Mouse (Mus musculus) kidney, adult 2 months (tissue): ENCODE results near the gene Cdc45. TPM values are rescaled to one million over a fixed set of nuclear protein-coding genes. Genes with fewer than 3 reads are reported as not detected.

Experiments used
- DNase-seq: peaks from one replicate; pipeline ENCODE4 v3.0.0; 2021
- H3K27ac ChIP-seq: fragments of 200-500 bp; 2 replicates; pipeline ENCODE4 v1.5.1; 2012; ENCODE audit warnings: low read depth, low read length, control low read depth, inconsistent platforms; ENCODE audit not compliant: insufficient read depth
- H3K27me3 ChIP-seq: fragments of 200-500 bp; replicated peaks from 2 replicates; pipeline ENCODE4 v1.6.1; 2012; ENCODE audit warnings: mild to moderate bottlenecking, moderate library complexity, low read length, inconsistent platforms; ENCODE audit not compliant: control insufficient read depth, insufficient read depth
- H3K36me3 ChIP-seq: fragments of 200-500 bp; 2 replicates; pipeline ENCODE4 v1.6.1; 2012; ENCODE audit warnings: mild to moderate bottlenecking, moderate library complexity, low read length, inconsistent platforms; ENCODE audit not compliant: control insufficient read depth, insufficient read depth
- H3K4me1 ChIP-seq: fragments of 200-500 bp; 2 replicates; pipeline ENCODE4 v1.6.1; 2011; ENCODE audit warnings: low read length; ENCODE audit not compliant: control insufficient read depth, insufficient read depth
- H3K4me3 ChIP-seq: fragments of 200-500 bp; 2 replicates; pipeline ENCODE4 v1.5.1; 2011; ENCODE audit warnings: mild to moderate bottlenecking, low read depth, low read length, control low read depth; ENCODE audit not compliant: insufficient read depth
- CTCF ChIP-seq: fragments of 200-500 bp; conservative IDR thresholded peaks from 2 replicates; pipeline ENCODE4 v1.5.1; 2011; ENCODE audit warnings: low read depth, mild to moderate bottlenecking, control low read depth, low read length, moderate library complexity, mixed read lengths; ENCODE audit not compliant: insufficient read depth, insufficient read length
- POLR2A ChIP-seq: fragments of 200-500 bp; IDR thresholded peaks from one replicate; pipeline ENCODE4 v1.6.1; 2011; ENCODE audit warnings: low read depth, low read length, control low read depth
- WGBS: fragments of 180-500 bp; shearing (Covaris S2); methylation state at CpG from one replicate; pipeline ENCODE4 v1.1.7; 2018; 5-methylcytosine and 5-hydroxymethylcytosine counted together
- polyA plus RNA-seq: library from polyadenylated mRNA; depleted of rRNA; stranded (reverse); fragments of >200 nt; gene quantifications from 2 replicates; pipeline ENCODE4 v1.2.3, GENCODE M21; 2012

The Cdc45 gene
- polyA plus RNA-seq, 1 experiment = 3.6 TPM

- WGBS = 83% methylated on average over 10 of the region's 10 CpGs
- H3K4me3 ChIP-seq = no peak overlapping the region
- no peak overlapping the region for H3K27ac ChIP-seq
- no peaks in the 10 kb centered on the region for H3K27me3 ChIP-seq
- TF ChIP-seq CTCF (no peak), POLR2A (no peak)
- no peaks in the 10 kb centered on the region for H3K36me3 ChIP-seq
- DNase-seq = no peak
- H3K4me1 ChIP-seq = no peaks in the 10 kb centered on the region
Observed at GRCm38 (mm10) chr16:18788627-18789406, 23.0 kb downstream of the Cdc45 start.

DNA sequence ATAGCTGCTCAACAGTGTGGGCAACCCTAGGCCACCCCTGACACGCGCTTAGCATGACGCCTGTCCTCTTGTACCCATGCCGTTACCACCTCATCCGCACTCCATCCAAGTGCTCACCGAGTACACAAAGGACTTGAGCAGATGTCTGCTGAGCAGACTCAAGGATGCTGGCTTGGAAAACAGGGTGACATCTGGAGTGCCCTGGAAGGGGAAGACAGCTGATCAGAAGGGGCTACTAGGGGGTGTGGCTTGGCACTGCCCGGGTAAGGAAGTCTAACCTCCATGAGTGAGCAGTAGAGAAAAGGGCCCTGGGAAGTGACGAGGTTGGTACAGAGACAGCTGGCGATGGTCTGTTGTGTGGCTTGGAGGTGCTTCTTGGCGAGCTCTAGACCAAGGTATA, 25.1 kb downstream of the Cdc45 start:
- no peaks in the 10 kb centered on the region for H3K27me3 ChIP-seq
- WGBS = 96% methylated on average over 10 of the region's 10 CpGs
- no peaks in the 10 kb centered on the region for H3K36me3 ChIP-seq
- no peak for DNase-seq
- no peaks in the 10 kb centered on the region for H3K4me1 ChIP-seq
- TF ChIP-seq POLR2A = no peak
- no peak for TF ChIP-seq CTCF
- no peak overlapping the region for H3K27ac ChIP-seq
- no peak overlapping the region for H3K4me3 ChIP-seq

DNA sequence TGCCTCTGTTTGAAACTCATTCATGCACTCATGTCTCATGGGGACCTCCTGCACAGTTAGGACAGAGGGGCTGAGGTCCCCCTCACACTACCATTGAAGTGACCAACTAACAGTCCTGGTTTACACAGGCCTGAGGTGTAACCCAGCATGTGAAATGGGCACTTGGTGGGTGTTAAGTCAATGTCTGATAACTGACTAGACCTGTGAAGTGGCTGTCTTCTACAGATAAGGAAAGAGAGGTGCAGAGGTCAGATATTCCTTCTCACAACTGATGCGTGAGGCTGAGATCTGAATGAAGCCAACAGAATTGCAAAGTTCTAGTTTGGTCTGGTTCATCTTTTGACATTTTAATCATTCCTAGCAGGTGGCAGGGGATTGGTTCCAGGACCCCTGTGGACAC, 26.3 kb downstream of the Cdc45 start:
- no peaks in the 10 kb centered on the region for H3K4me1 ChIP-seq
- H3K27me3 ChIP-seq = no peaks in the 10 kb centered on the region
- WGBS = 97% methylated on average over 1 of the region's 1 CpGs
- no peak for TF ChIP-seq POLR2A
- no peak for TF ChIP-seq CTCF
- no peak overlapping the region for H3K4me3 ChIP-seq
- H3K27ac ChIP-seq = no peak overlapping the region
- no peaks in the 10 kb centered on the region for H3K36me3 ChIP-seq
- no peak for DNase-seq

GRCm38 (mm10) chr16:18785025-18785424, 26.8 kb downstream of the Cdc45 start:
- H3K27me3 ChIP-seq = no peaks in the 10 kb centered on the region
- no peaks in the 10 kb centered on the region for H3K36me3 ChIP-seq
- WGBS = 85% methylated on average over 7 of the region's 7 CpGs
- H3K27ac ChIP-seq = no peak overlapping the region
- DNase-seq = no peak
- no peaks in the 10 kb centered on the region for H3K4me1 ChIP-seq
- no peak overlapping the region for H3K4me3 ChIP-seq
- TF ChIP-seq POLR2A = no peak
- TF ChIP-seq CTCF = no peak

GRCm38 (mm10) chr16:18781810-18782209, 30.0 kb downstream of the Cdc45 start:
- Histone ChIP-seq H3K4me1 (no peaks in the 10 kb centered on the region), H3K4me3 (no peak overlapping the region), H3K27me3 (no peaks in the 10 kb centered on the region), H3K27ac (no peak overlapping the region), H3K36me3 (no peaks in the 10 kb centered on the region)
- DNase-seq = peak; percentile 11
- 80% methylated on average over 10 of the region's 10 CpGs for WGBS
- TF ChIP-seq CTCF (no peak), POLR2A (no peak)

- H3K36me3 ChIP-seq = no peaks in the 10 kb centered on the region
- WGBS = 67% methylated on average over 2 of the region's 2 CpGs
- TF ChIP-seq CTCF (no peak), POLR2A (no peak)
- H3K27me3 ChIP-seq = no peaks in the 10 kb centered on the region
- H3K4me3 ChIP-seq = peak overlapping the region; percentile 9; the same call in 1 of the 2 replicates
- H3K4me1 ChIP-seq = no peaks in the 10 kb centered on the region
- DNase-seq = no peak
- H3K27ac ChIP-seq = no peak overlapping the region
Observed at GRCm38 (mm10) chr16:18778461-18778860, 33.3 kb downstream of the Cdc45 start.

GRCm38 (mm10) chr16:18777101-18778080, 34.4 kb downstream of the Cdc45 start:
- Histone ChIP-seq H3K4me3 (peak overlapping the region; percentile 31), H3K27ac (no peak overlapping the region), H3K27me3 (no peaks in the 10 kb centered on the region), H3K36me3 (no peaks in the 10 kb centered on the region), H3K4me1 (no peaks in the 10 kb centered on the region)
- 4% methylated on average over 80 of the region's 80 CpGs for WGBS
- no peak for TF ChIP-seq POLR2A
- TF ChIP-seq CTCF = no peak
- DNase-seq = peak; percentile 8
